7 mouse cellular contexts compared by ENCODE assay signal in the genomic region with DNA sequence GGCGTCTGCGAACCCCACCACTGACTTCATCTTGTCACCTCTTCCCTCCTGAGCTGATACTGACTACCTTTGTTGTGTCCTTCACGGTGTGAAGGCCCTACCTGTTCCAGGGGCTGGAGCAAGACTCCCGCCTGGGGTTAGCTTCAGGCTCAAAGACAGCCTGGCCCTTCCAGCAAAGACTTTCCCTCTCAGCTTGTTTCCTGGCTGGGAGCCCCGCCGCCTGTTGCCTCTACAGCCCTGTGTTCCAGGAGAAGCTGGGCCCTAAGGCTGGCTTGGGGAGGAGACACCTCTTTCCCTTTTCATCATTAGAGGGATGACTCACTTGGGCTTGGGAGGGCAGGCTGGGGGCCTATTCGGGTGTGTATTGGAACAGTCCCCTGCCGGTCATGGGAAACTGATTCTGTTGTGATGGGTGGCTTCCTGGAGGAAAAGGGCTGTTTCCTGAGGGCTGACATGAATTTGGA. TPM values are rescaled to one million over a fixed set of nuclear protein-coding genes. Genes with fewer than 3 reads are reported as not detected.
DNase-seq lines count a peak whose midpoint lies in the region; ATAC-seq and TF ChIP-seq lines count a peak whose summit lies in the region.

No protein-coding gene starts in this region.

- TF ChIP-seq POLR2A in MEL (IDR thresholded peaks at IDR 0.05; ENCODE audit: control insufficient read depth in 1 of 2, insufficient read depth in 1 of 2, low read depth in 1 of 2, low read length in 2 of 2, poor library complexity in 1 of 2) = 0 out of 4 replicates have a peak, but pooled peaks of 1 of the 2 experiments have one; percentile 18

- TF ChIP-seq EP300 in MEL (IDR thresholded peaks at IDR 0.05; ENCODE audit: low read depth in 1 of 2, low read length in 2 of 2) = no peak

- H3K9me3 ChIP-seq in MEL (replicated peaks; ENCODE audit: insufficient read depth, low read length) = no peaks in the 10 kb centered on the region
- no peaks in the 10 kb centered on the region for H3K9me3 ChIP-seq in forebrain, embryonic 12.5 days
- no peaks in the 10 kb centered on the region for H3K9me3 ChIP-seq in limb, embryonic 10.5 days (replicated peaks)
- H3K9me3 ChIP-seq in midbrain, embryonic 11.5 days (ENCODE audit: control insufficient read depth, low read length) = no peaks in the 10 kb centered on the region

- H3K4me2 ChIP-seq in forebrain, embryonic 12.5 days = peak overlapping the region; percentile 87
- H3K4me2 ChIP-seq in midbrain, embryonic 11.5 days = peak overlapping the region; percentile 82

- H3K36me3 ChIP-seq in MEL (ENCODE audit: control insufficient read depth in 1 of 2, insufficient read depth in 2 of 2, low read length in 2 of 2) = peaks cover 0 to 2% of the 10 kb centered on the region in 2 experiments; a peak in 2 of 4 replicates
- H3K36me3 ChIP-seq in forebrain, embryonic 12.5 days (replicated peaks) = no peaks in the 10 kb centered on the region
- no peaks in the 10 kb centered on the region for H3K36me3 ChIP-seq in limb, embryonic 10.5 days
- no peaks in the 10 kb centered on the region for H3K36me3 ChIP-seq in midbrain, embryonic 11.5 days (ENCODE audit: control insufficient read depth, insufficient read depth, low read length)

- peaks cover 0 to 4% of the 10 kb centered on the region in 2 experiments; a peak in 1 of 4 replicates for H3K4me1 ChIP-seq in MEL (ENCODE audit: control insufficient read depth in 1 of 2, insufficient read depth in 2 of 2, low read length in 2 of 2)
- H3K4me1 ChIP-seq in forebrain, embryonic 12.5 days = peaks cover 14% of the 10 kb centered on the region; the same call in 1 of the 2 replicates
- H3K4me1 ChIP-seq in limb, embryonic 10.5 days = peaks cover 37% of the 10 kb centered on the region
- H3K4me1 ChIP-seq in midbrain, embryonic 11.5 days (ENCODE audit: control insufficient read depth, insufficient read depth, low read length) = peaks cover 3% of the 10 kb centered on the region; the same call in 1 of the 2 replicates

- no peak for TF ChIP-seq CTCF in MEL (IDR thresholded peaks at IDR 0.05 in 2 of 3, conservative IDR thresholded peaks at IDR 0.05 in 1 of 3; ENCODE audit: control insufficient read depth in 1 of 3, insufficient read depth in 1 of 3, low read depth in 2 of 3, low read length in 3 of 3, poor library complexity in 1 of 3, severe bottlenecking in 1 of 3)

- peak; percentile 51 for DNase-seq in MEL (ENCODE audit: low read depth, low spot score)
- DNase-seq in adrenal gland, postnatal 10 days = peak; percentile 68
- peak; percentile 71 to 76 for DNase-seq in heart, postnatal 36 days
- DNase-seq in limb, embryonic 10.5 days (ENCODE audit: low spot score) = no peak
- no peak for DNase-seq in midbrain, embryonic 11.5 days (ENCODE audit: low spot score, missing footprints)
- no peak for DNase-seq in frontal cortex, postnatal 36 days (ENCODE audit: low spot score in 2 of 2)

- intact Hi-C loops in heart, postnatal 36 days (cut with DNase I) = loop anchor here (2.0 kb wide), 2 partner anchors 20 to 36 kb away; a partner anchor contains a TSS

- no peak for TF ChIP-seq RAD21 in MEL (IDR thresholded peaks at IDR 0.05; ENCODE audit: low read depth, low read length)

- peak; percentile 23 for ATAC-seq in forebrain, embryonic 12.5 days (ENCODE audit: low FRiP score)
- 0 out of 2 replicates have a peak, but pooled peaks have one; percentile 6 for ATAC-seq in midbrain, embryonic 11.5 days (ENCODE audit: low FRiP score)

- no peaks in the 10 kb centered on the region for H3K27me3 ChIP-seq in MEL (ENCODE audit: control insufficient read depth in 1 of 2, insufficient read depth in 2 of 2, low read length in 2 of 2)
- no peaks in the 10 kb centered on the region for H3K27me3 ChIP-seq in forebrain, embryonic 12.5 days
- H3K27me3 ChIP-seq in limb, embryonic 10.5 days (ENCODE audit: low read depth, poor library complexity, severe bottlenecking) = no peaks in the 10 kb centered on the region
- no peaks in the 10 kb centered on the region for H3K27me3 ChIP-seq in midbrain, embryonic 11.5 days (ENCODE audit: control insufficient read depth, insufficient read depth, low read length)

- 17% methylated on average over 8 of the region's 8 CpGs for WGBS in forebrain, embryonic 12.5 days
- 16% methylated on average over 8 of the region's 8 CpGs for WGBS in limb, embryonic 10.5 days
- 23% methylated on average over 8 of the region's 8 CpGs for WGBS in midbrain, embryonic 11.5 days

- H3K79me2 ChIP-seq in MEL (ENCODE audit: control insufficient read depth, insufficient read depth, low read length, poor library complexity) = peaks cover 2% of the 10 kb centered on the region; the same call in 1 of the 2 replicates

- peak overlapping the region; percentile 87 to 94 for H3K4me3 ChIP-seq in MEL (ENCODE audit: control insufficient read depth in 1 of 2, insufficient read depth in 1 of 2, low read depth in 2 of 2, low read length in 2 of 2)
- H3K4me3 ChIP-seq in forebrain, embryonic 12.5 days (replicated peaks) = peak overlapping the region; percentile 66
- peak overlapping the region; percentile 83 for H3K4me3 ChIP-seq in limb, embryonic 10.5 days
- H3K4me3 ChIP-seq in midbrain, embryonic 11.5 days (ENCODE audit: low read depth, low read length) = peak overlapping the region; percentile 55

- peak overlapping the region; percentile 84 for H3K9ac ChIP-seq in MEL (ENCODE audit: control insufficient read depth, low read depth, low read length, poor library complexity, severe bottlenecking)
- peak overlapping the region; percentile 68 for H3K9ac ChIP-seq in forebrain, embryonic 12.5 days
- peak overlapping the region; percentile 72 for H3K9ac ChIP-seq in midbrain, embryonic 11.5 days (ENCODE audit: low read length)

- H3K27ac ChIP-seq in MEL (ENCODE audit: control insufficient read depth, low read depth, low read length) = peak overlapping the region; percentile 1; the same call in 1 of the 2 replicates
- no peak overlapping the region for H3K27ac ChIP-seq in forebrain, embryonic 12.5 days
- H3K27ac ChIP-seq in limb, embryonic 10.5 days = peak overlapping the region; percentile 92
- H3K27ac ChIP-seq in midbrain, embryonic 11.5 days (ENCODE audit: low read depth, low read length) = no peak overlapping the region

TF ChIP-seq in MEL, 35 proteins besides CTCF, POLR2A, EP300 and RAD21 (continues in another document):
- TF ChIP-seq MYB (IDR thresholded peaks at IDR 0.05; ENCODE audit: low read depth, low read length) = no peak
- no peak for TF ChIP-seq KAT2A (conservative IDR thresholded peaks at IDR 0.05; ENCODE audit: low read depth, low read length)
- TF ChIP-seq ZKSCAN1 (IDR thresholded peaks at IDR 0.05; ENCODE audit: low read depth, low read length) = no peak

RNA-seq across cellular contexts. Expression of a gene that starts 0.6 kb away (rescaled TPM):
- total RNA-seq in MEL (2012; rRNA removed) = 38.3 and 41.0 TPM in 2 replicates
- 10 to 100 TPM in 1 of 2 experiments, not detected in 1; 71.7 TPM for polyA plus RNA-seq in MEL (2012; ENCODE audit: insufficient read depth in 1 of 2, insufficient read length in 2 of 2, low read depth in 1 of 2, low replicate concordance in 2 of 2, missing spikeins in 1 of 2)
- 100 to 1,000 TPM; 107 to 113 TPM for total RNA-seq in adrenal gland, postnatal 10 days (2021)
- polyA plus RNA-seq in forebrain, embryonic 12.5 days (2016; fragmentation: Nextera tagmentation; extraction: Ambion mirVana) = 35.6 and 37.3 TPM in 2 replicates
- 10 to 100 TPM; 36.1 to 51.4 TPM for total RNA-seq in heart, postnatal 36 days (2021)
- 36.1 and 44.4 TPM in 2 replicates for polyA plus RNA-seq in limb, embryonic 10.5 days (2016; fragmentation: Nextera tagmentation; extraction: Ambion mirVana)
- polyA plus RNA-seq in midbrain, embryonic 11.5 days (2014; fragmentation: Nextera tagmentation; extraction: Ambion mirVana) = 27.1 and 29.9 TPM in 2 replicates

RNA-seq across cellular contexts. Expression of a gene that starts 20.6 kb away (rescaled TPM):
- 8.9 and 10.0 TPM in 2 replicates for total RNA-seq in MEL (2012; rRNA removed)
- 10 to 100 TPM in 1 of 2 experiments, not detected in 1; 17.0 TPM for polyA plus RNA-seq in MEL (2012; ENCODE audit: insufficient read depth in 1 of 2, insufficient read length in 2 of 2, low read depth in 1 of 2, low replicate concordance in 2 of 2, missing spikeins in 1 of 2)
- total RNA-seq in adrenal gland, postnatal 10 days (2021) = 10 to 100 TPM; 14.0 to 15.9 TPM
- 8.4 and 8.9 TPM in 2 replicates for polyA plus RNA-seq in forebrain, embryonic 12.5 days (2016; fragmentation: Nextera tagmentation; extraction: Ambion mirVana)
- 10 to 100 TPM; 14.0 to 14.7 TPM for total RNA-seq in heart, postnatal 36 days (2021)
- 7.5 and 9.4 TPM in 2 replicates for polyA plus RNA-seq in limb, embryonic 10.5 days (2016; fragmentation: Nextera tagmentation; extraction: Ambion mirVana)
- polyA plus RNA-seq in midbrain, embryonic 11.5 days (2014; fragmentation: Nextera tagmentation; extraction: Ambion mirVana) = 7.1 and 7.3 TPM in 2 replicates

RNA-seq across cellular contexts. Expression of a gene that starts 35.0 kb away (rescaled TPM):
- total RNA-seq in MEL (2012; rRNA removed) = 18.0 and 18.4 TPM in 2 replicates
- polyA plus RNA-seq in MEL (2012; ENCODE audit: insufficient read depth in 1 of 2, insufficient read length in 2 of 2, low read depth in 1 of 2, low replicate concordance in 2 of 2, missing spikeins in 1 of 2) = 10 to 100 TPM in 1 of 2 experiments, not detected in 1; 35.3 TPM
- total RNA-seq in adrenal gland, postnatal 10 days (2021) = 10 to 100 TPM; 13.8 to 14.2 TPM
- 32.4 and 32.5 TPM in 2 replicates for polyA plus RNA-seq in forebrain, embryonic 12.5 days (2016; fragmentation: Nextera tagmentation; extraction: Ambion mirVana)
- 1 to 10 TPM; 8.0 to 8.2 TPM for total RNA-seq in heart, postnatal 36 days (2021)
- 35.3 and 36.8 TPM in 2 replicates for polyA plus RNA-seq in limb, embryonic 10.5 days (2016; fragmentation: Nextera tagmentation; extraction: Ambion mirVana)
- 21.7 and 25.0 TPM in 2 replicates for polyA plus RNA-seq in midbrain, embryonic 11.5 days (2014; fragmentation: Nextera tagmentation; extraction: Ambion mirVana)

RNA-seq across cellular contexts. Expression of a gene that starts 43.4 kb away (rescaled TPM):
- 26.8 and 28.4 TPM in 2 replicates for total RNA-seq in MEL (2012; rRNA removed)
- polyA plus RNA-seq in MEL (2012; ENCODE audit: insufficient read depth in 1 of 2, insufficient read length in 2 of 2, low read depth in 1 of 2, low replicate concordance in 2 of 2, missing spikeins in 1 of 2) = 10 to 100 TPM in 1 of 2 experiments, not detected in 1; 15.1 TPM
- 10 to 100 TPM; 15.7 to 19.4 TPM for total RNA-seq in adrenal gland, postnatal 10 days (2021)
- polyA plus RNA-seq in forebrain, embryonic 12.5 days (2016; fragmentation: Nextera tagmentation; extraction: Ambion mirVana) = 13.9 and 14.9 TPM in 2 replicates
- 10 to 100 TPM; 11.7 to 12.2 TPM for total RNA-seq in heart, postnatal 36 days (2021)
- polyA plus RNA-seq in limb, embryonic 10.5 days (2016; fragmentation: Nextera tagmentation; extraction: Ambion mirVana) = 13.6 and 14.1 TPM in 2 replicates
- polyA plus RNA-seq in midbrain, embryonic 11.5 days (2014; fragmentation: Nextera tagmentation; extraction: Ambion mirVana) = 11.4 and 14.2 TPM in 2 replicates

RNA-seq across cellular contexts. Expression of a gene that starts 43.5 kb away (rescaled TPM):
- 346 and 400 TPM in 2 replicates for total RNA-seq in MEL (2012; rRNA removed)
- polyA plus RNA-seq in MEL (2012; ENCODE audit: insufficient read depth in 1 of 2, insufficient read length in 2 of 2, low read depth in 1 of 2, low replicate concordance in 2 of 2, missing spikeins in 1 of 2) = 100 to 1,000 TPM in 1 of 2 experiments, not detected in 1; 366 TPM
- 100 to 1,000 TPM; 336 to 351 TPM for total RNA-seq in adrenal gland, postnatal 10 days (2021)
- polyA plus RNA-seq in forebrain, embryonic 12.5 days (2016; fragmentation: Nextera tagmentation; extraction: Ambion mirVana) = 734 and 744 TPM in 2 replicates
- 100 to 1,000 TPM; 241 to 249 TPM for total RNA-seq in heart, postnatal 36 days (2021)
- polyA plus RNA-seq in limb, embryonic 10.5 days (2016; fragmentation: Nextera tagmentation; extraction: Ambion mirVana) = 805 and 864 TPM in 2 replicates
- polyA plus RNA-seq in midbrain, embryonic 11.5 days (2014; fragmentation: Nextera tagmentation; extraction: Ambion mirVana) = 819 and 852 TPM in 2 replicates

Comparison
In these comparisons a context has a peak if more than half of its experiments do, and no peak if none do; other contexts are left out.
1. DNase-seq: peak in MEL (single experiment), adrenal gland, postnatal 10 days (single experiment) and heart, postnatal 36 days (2 of 2); none in limb, embryonic 10.5 days (single experiment), midbrain, embryonic 11.5 days (single experiment) and frontal cortex, postnatal 36 days (0 of 2).
2. H3K27ac ChIP-seq: peak in MEL (single experiment) and limb, embryonic 10.5 days (single experiment); none in forebrain, embryonic 12.5 days (single experiment) and midbrain, embryonic 11.5 days (single experiment).
3. Peak in every context shown above with its lines, with median percentiles within 50 percentile points of each other: H3K4me3 ChIP-seq and H3K9ac ChIP-seq.